Mouse (Mus musculus): ENCODE results near the gene Sept4.

GRCm38 (mm10) chr11:87603571-87603970 is 34.9 kb downstream of the Sept4 start:
- TF ChIP-seq KAT2A (conservative IDR thresholded peaks at IDR 0.05; ENCODE audit: low read depth, low read length): no peak
- TF ChIP-seq RCOR1 (IDR thresholded peaks at IDR 0.05; ENCODE audit: low read depth, low read length): no peak
- no peak for TF ChIP-seq CTCF (IDR thresholded peaks at IDR 0.05 in 2 of 3, conservative IDR thresholded peaks at IDR 0.05 in 1 of 3; ENCODE audit: control insufficient read depth in 1 of 3, insufficient read depth in 1 of 3, low read depth in 2 of 3, low read length in 3 of 3, poor library complexity in 1 of 3, severe bottlenecking in 1 of 3)
- TF ChIP-seq BHLHE40 (IDR thresholded peaks at IDR 0.05; ENCODE audit: borderline replicate concordance, low read depth, low read length): no peak
- TF ChIP-seq HCFC1 (IDR thresholded peaks at IDR 0.05; ENCODE audit: low read depth, low read length): no peak

Data from MEL (cell line).